Mouse (Mus musculus): ENCODE measurements around the gene Fuk.

DNA sequence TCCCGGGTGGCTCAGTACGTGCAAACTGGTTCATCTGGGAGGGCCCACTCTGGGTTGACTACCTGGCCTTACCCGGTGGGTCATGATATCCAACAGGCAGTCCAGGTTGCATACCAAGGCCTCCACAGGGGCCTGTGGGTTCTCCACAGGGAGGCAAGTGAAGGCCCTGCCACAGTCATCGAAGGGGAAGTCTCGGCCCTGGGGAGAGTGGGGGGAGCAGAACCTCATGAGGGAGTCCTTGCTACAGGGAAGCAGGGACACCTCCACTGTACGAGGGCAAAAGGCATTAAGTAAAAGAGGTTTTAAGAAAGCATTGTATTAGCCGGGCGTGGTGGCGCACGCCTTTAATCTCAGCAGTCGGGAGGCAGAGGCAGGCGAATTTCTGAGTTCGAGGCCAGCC, 6.5 kb downstream of the Fuk start:
- TF ChIP-seq CTCF (IDR thresholded peaks at IDR 0.05; ENCODE audit: low read depth): no peak
- no peak for TF ChIP-seq EP300 (IDR thresholded peaks at IDR 0.05; ENCODE audit: low read depth)

Measured in liver, postnatal 0 days (tissue).